Mouse (Mus musculus): ENCODE measurements at regions not wholly inside any gene's neighbourhood (a gene's known extent, or its start where the extent isn't known, plus 50 kb on each side); places are given as distances from the start of the nearest gene placed in this dataset.

DNA sequence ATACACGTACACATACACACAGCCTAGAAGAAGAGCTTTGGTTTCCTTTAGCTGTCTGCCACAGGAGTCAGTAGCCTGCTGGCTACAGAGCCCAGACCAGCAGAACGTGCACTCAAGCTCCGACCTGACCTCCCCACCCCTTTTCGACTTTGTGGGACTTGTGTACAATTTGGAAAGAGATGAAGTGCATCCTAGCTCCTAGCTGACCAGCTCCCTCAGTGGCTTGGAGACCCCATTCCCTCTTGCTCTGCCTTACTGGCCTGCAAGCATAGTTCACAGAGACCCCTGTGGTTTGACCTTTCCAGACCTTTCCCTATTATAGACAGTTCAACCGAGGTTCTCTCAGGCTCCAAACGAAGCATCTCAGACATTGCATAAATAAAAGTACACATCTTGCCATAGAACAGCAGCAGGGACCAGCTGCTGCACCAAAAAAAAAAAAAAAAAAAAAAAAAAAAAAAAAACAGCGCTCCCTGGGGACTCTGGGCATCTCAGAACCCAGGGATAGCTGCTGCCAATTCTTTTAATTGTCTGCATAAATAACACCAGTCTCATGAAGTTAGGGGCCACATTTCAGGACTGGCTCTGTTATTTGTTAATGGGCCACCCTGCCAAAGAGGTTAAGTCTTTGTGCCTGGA, 188.2 kb upstream of the Ankrd55 start:
- TF ChIP-seq CTCF (IDR thresholded peaks at IDR 0.05) (no peak), EP300 (IDR thresholded peaks at IDR 0.05; ENCODE audit: insufficient read depth, low read depth, low read length) (no peak), POLR2A (IDR thresholded peaks at IDR 0.05; ENCODE audit: insufficient read depth, low read depth, low read length) (no peak)

Measured in heart, adult 2 months (tissue).